Mouse (Mus musculus) neural tube, embryonic 14.5 days (tissue): ENCODE data around the gene Rufy3. TPM values are rescaled to one million over a fixed set of nuclear protein-coding genes. Genes with fewer than 3 reads are reported as not detected.
A peak's percentile ranks its signal among the peaks of the same experiment; 100 is the strongest.

ENCODE experiments used
- ATAC-seq: fragments of 200-750 bp; cut with Nextera tagmentation; 2 replicates; pipeline ENCODE4 v1.8.0; 2017; ENCODE audit warnings: low read depth, mild to moderate bottlenecking, moderate TSS enrichment, moderate library complexity
- H3K27ac ChIP-seq: fragments of 300-500 bp; sonication (generic); 2 replicates; pipeline ENCODE4 v1.5.1; 2014; ENCODE audit warnings: low read depth, mild to moderate bottlenecking, control low read depth, low read length, moderate library complexity, mixed read lengths
- H3K27me3 ChIP-seq: fragments of 300-500 bp; sonication (generic); 2 replicates; pipeline ENCODE4 v1.6.1; 2014; ENCODE audit warnings: low read length; ENCODE audit not compliant: control insufficient read depth, insufficient read depth
- H3K36me3 ChIP-seq: fragments of 300-500 bp; sonication (generic); 2 replicates; pipeline ENCODE4 v1.6.1; 2014; ENCODE audit warnings: low read length, mixed read lengths; ENCODE audit not compliant: control insufficient read depth, insufficient read depth
- H3K4me1 ChIP-seq: fragments of 300-500 bp; sonication (generic); 2 replicates; pipeline ENCODE4 v1.6.1; 2014; ENCODE audit warnings: low read length; ENCODE audit not compliant: control insufficient read depth, insufficient read depth
- H3K4me2 ChIP-seq: fragments of 300-500 bp; sonication (generic); 2 replicates; pipeline ENCODE4 v1.6.1; 2014; ENCODE audit warnings: mild to moderate bottlenecking, low read depth, low read length, control low read depth
- H3K4me3 ChIP-seq: fragments of 300-500 bp; sonication (generic); 2 replicates; pipeline ENCODE4 v1.5.1; 2014; ENCODE audit warnings: low read depth, low read length, control low read depth, mixed read lengths
- H3K9ac ChIP-seq: fragments of 300-500 bp; sonication (generic); replicated peaks from 2 replicates; pipeline ENCODE4 v1.6.1; 2014; ENCODE audit warnings: low read depth, mild to moderate bottlenecking, control low read depth, low read length, mixed read lengths
- H3K9me3 ChIP-seq: fragments of 300-500 bp; sonication (generic); 2 replicates; pipeline ENCODE4 v1.6.1; 2016; ENCODE audit warnings: low read length; ENCODE audit not compliant: control insufficient read depth
- WGBS: fragments of 180-500 bp; shearing (Covaris S2); extraction: QIAGEN DNeasy Blood & Tissue Kit; methylation state at CpG from one replicate; pipeline ENCODE4 v1.1.7; 2014; 5-methylcytosine and 5-hydroxymethylcytosine counted together
- polyA plus RNA-seq: library from polyadenylated mRNA; unstranded; fragments of >200 nt; fragmentation: Nextera tagmentation; extraction: Ambion mirVana; gene quantifications from 2 replicates; pipeline ENCODE4 v1.2.1, GENCODE M21; 2014

Rufy3 gene
- polyA plus RNA-seq, 1 experiment from 2014 or later: 300 TPM

- peak overlapping the region; percentile 63 for H3K4me3 ChIP-seq
- no peaks in the 10 kb centered on the region for H3K9me3 ChIP-seq
- H3K36me3 ChIP-seq: no peaks in the 10 kb centered on the region
- H3K27ac ChIP-seq: no peak overlapping the region
- H3K27me3 ChIP-seq: no peaks in the 10 kb centered on the region
- ATAC-seq: peak; percentile 1; the same call in 1 of the 2 replicates
- 22% methylated on average over 13 of the region's 13 CpGs for WGBS
- peak overlapping the region; percentile 81 for H3K4me2 ChIP-seq
- H3K9ac ChIP-seq: peak overlapping the region; percentile 32; the same call in 1 of the 2 replicates
- peaks cover 39% of the 10 kb centered on the region for H3K4me1 ChIP-seq
Measured at GRCm38 (mm10) chr5:88587211-88587934, 22.5 kb downstream of the Rufy3 start.

GRCm38 (mm10) chr5:88588481-88588880 is 23.6 kb downstream of the Rufy3 start:
- Histone ChIP-seq H3K4me3 (no peak overlapping the region), H3K9me3 (no peaks in the 10 kb centered on the region), H3K36me3 (no peaks in the 10 kb centered on the region), H3K4me1 (peaks cover 39% of the 10 kb centered on the region), H3K27ac (no peak overlapping the region), H3K27me3 (no peaks in the 10 kb centered on the region), H3K4me2 (0 out of 2 replicates have a peak overlapping the region, but pooled peaks have one; percentile 14), H3K9ac (no peak overlapping the region)
- 47% methylated on average over 5 of the region's 5 CpGs for WGBS
- ATAC-seq: no peak

- no peaks in the 10 kb centered on the region for H3K36me3 ChIP-seq
- ATAC-seq: no peak
- WGBS: 92% methylated on average over 13 of the region's 13 CpGs
- peaks cover 6% of the 10 kb centered on the region for H3K4me1 ChIP-seq
- no peaks in the 10 kb centered on the region for H3K27me3 ChIP-seq
- no peak overlapping the region for H3K4me3 ChIP-seq
- H3K9me3 ChIP-seq: no peaks in the 10 kb centered on the region
- H3K27ac ChIP-seq: no peak overlapping the region
- no peak overlapping the region for H3K4me2 ChIP-seq
- H3K9ac ChIP-seq: no peak overlapping the region
Measured at GRCm38 (mm10) chr5:88593421-88594172, 28.8 kb downstream of the Rufy3 start.

- H3K27ac ChIP-seq: no peak overlapping the region
- H3K4me1 ChIP-seq: 0 out of 2 replicates have a peak, but pooled peaks cover under 1% of the 10 kb centered on the region
- WGBS: 93% methylated on average over 7 of the region's 7 CpGs
- no peak overlapping the region for H3K4me2 ChIP-seq
- ATAC-seq: no peak
- no peaks in the 10 kb centered on the region for H3K27me3 ChIP-seq
- H3K36me3 ChIP-seq: no peaks in the 10 kb centered on the region
- H3K9ac ChIP-seq: no peak overlapping the region
- no peaks in the 10 kb centered on the region for H3K9me3 ChIP-seq
- no peak overlapping the region for H3K4me3 ChIP-seq
Measured at GRCm38 (mm10) chr5:88594173-88594569, 29.3 kb downstream of the Rufy3 start.

- no peaks in the 10 kb centered on the region for H3K9me3 ChIP-seq
- H3K9ac ChIP-seq: no peak overlapping the region
- no peak overlapping the region for H3K27ac ChIP-seq
- no peaks in the 10 kb centered on the region for H3K36me3 ChIP-seq
- ATAC-seq: no peak
- H3K4me2 ChIP-seq: no peak overlapping the region
- 81% methylated on average over 5 of the region's 5 CpGs for WGBS
- H3K4me3 ChIP-seq: no peak overlapping the region
- H3K27me3 ChIP-seq: no peaks in the 10 kb centered on the region
- no peaks in the 10 kb centered on the region for H3K4me1 ChIP-seq
Measured at GRCm38 (mm10) chr5:88595537-88596455, 31.0 kb downstream of the Rufy3 start.

- Histone ChIP-seq H3K27ac (no peak overlapping the region), H3K4me1 (no peaks in the 10 kb centered on the region), H3K36me3 (no peaks in the 10 kb centered on the region)
Measured at GRCm38 (mm10) chr5:88598961-88599360, 34.1 kb downstream of the Rufy3 start.

GRCm38 (mm10) chr5:88602030-88602429 is 37.2 kb downstream of the Rufy3 start:
- Histone ChIP-seq H3K4me1 (no peaks in the 10 kb centered on the region), H3K9me3 (no peaks in the 10 kb centered on the region), H3K4me2 (no peak overlapping the region), H3K36me3 (no peaks in the 10 kb centered on the region), H3K27me3 (no peaks in the 10 kb centered on the region), H3K9ac (no peak overlapping the region), H3K27ac (no peak overlapping the region), H3K4me3 (no peak overlapping the region)
- no peak for ATAC-seq
- WGBS: 87% methylated on average over 2 of the region's 2 CpGs

More at GRCm38 (mm10) chr5:88598961-88599360, 34.1 kb downstream of the Rufy3 start:
- H3K9ac ChIP-seq: no peak overlapping the region
- no peak overlapping the region for H3K4me3 ChIP-seq
- 92% methylated on average over 6 of the region's 6 CpGs for WGBS
- H3K27me3 ChIP-seq: no peaks in the 10 kb centered on the region
- ATAC-seq: no peak
- no peaks in the 10 kb centered on the region for H3K9me3 ChIP-seq
- no peak overlapping the region for H3K4me2 ChIP-seq

- Histone ChIP-seq H3K36me3 (no peaks in the 10 kb centered on the region), H3K4me3 (no peak overlapping the region), H3K9ac (no peak overlapping the region), H3K4me1 (no peaks in the 10 kb centered on the region), H3K27ac (no peak overlapping the region), H3K27me3 (no peaks in the 10 kb centered on the region), H3K4me2 (no peak overlapping the region), H3K9me3 (no peaks in the 10 kb centered on the region)
- 74% methylated on average over 3 of the region's 3 CpGs for WGBS
- no peak for ATAC-seq
Measured at GRCm38 (mm10) chr5:88602713-88603112, 37.9 kb downstream of the Rufy3 start.
